Mouse (Mus musculus) ES-E14 (cell line): ENCODE data around the gene Ushbp1.

ENCODE experiments used
- CHD2 ChIP-seq: IDR thresholded peaks from 2 replicates; pipeline ENCODE4 v1.6.1; 2014; ENCODE audit warnings: mild to moderate bottlenecking, low read depth, low read length, inconsistent platforms
- HCFC1 ChIP-seq: IDR thresholded peaks from 2 replicates; pipeline ENCODE4 v1.6.1; 2012; ENCODE audit warnings: low read length, inconsistent platforms, borderline replicate concordance; ENCODE audit not compliant: insufficient read depth
- MAFK ChIP-seq: IDR thresholded peaks from 2 replicates; pipeline ENCODE4 v1.6.1; 2014; ENCODE audit warnings: mild to moderate bottlenecking, low read depth, low read length, inconsistent platforms; ENCODE audit not compliant: insufficient read depth

DNA sequence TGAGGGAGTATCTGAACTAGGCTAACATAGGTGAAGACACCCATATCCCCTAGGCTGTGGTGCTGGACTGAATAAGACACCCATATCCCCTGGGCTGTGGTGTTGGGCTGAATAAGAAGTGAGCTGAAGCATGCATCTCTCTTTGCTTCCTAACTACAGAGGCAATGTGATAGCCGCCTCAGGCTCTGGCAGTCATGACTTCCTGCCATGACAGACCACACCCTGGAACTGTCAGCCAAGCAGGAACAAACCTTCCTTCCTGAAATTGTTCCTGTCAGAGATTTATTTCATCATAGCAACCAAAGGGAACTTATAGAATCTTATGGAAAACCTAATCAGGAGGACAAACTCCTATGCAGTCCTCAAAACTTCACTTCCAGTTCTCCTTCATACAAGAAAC is 7.3 kb downstream of the Ushbp1 start:
- no peak for TF ChIP-seq MAFK
- TF ChIP-seq CHD2, result no peak
- TF ChIP-seq HCFC1, result no peak
